16 mouse cellular contexts compared by ENCODE assay signal in genomic region chr10:61308706-61309320, GRCm38 (mm10). TPM values are rescaled to one million over a fixed set of nuclear protein-coding genes. Genes with fewer than 3 reads are reported as not detected.
DNase-seq lines count a peak whose midpoint lies in the region; ATAC-seq and TF ChIP-seq lines count a peak whose summit lies in the region.
"Had no signal": no experiment of that assay in that cellular context is flagged by ENCODE, and none has a peak within 500 bp of the region (broad histone marks: within the 10 kb centered on the region; RNA-seq: fewer than 3 reads in every experiment).

No protein-coding gene starts in this region.

- peak; percentile 45 for DNase-seq in embryo, embryonic 11 days
- DNase-seq in embryo, embryonic 10.5 days (ENCODE audit: low spot score), result no peak
- peak; percentile 36 for DNase-seq in lung, postnatal 10 days
- DNase-seq in lung, adult 2 months, result no peak
- DNase-seq in limb, embryonic 10.5 days (ENCODE audit: low spot score), result no peak
- DNase-seq in cerebellum, adult 9-11 months, result no peak
- no peak for DNase-seq in right cerebral cortex, postnatal 25 days
- DNase-seq: cerebellum, adult 8-10 months; heart, postnatal 4 days; left cerebral cortex, postnatal 4 days had no signal

- ATAC-seq in hindbrain, embryonic 16.5 days, result no peak
- ATAC-seq: inflammation-experienced regulatory T-cells, adult 6 months had no signal

- H3K36me3 ChIP-seq in limb, embryonic 10.5 days, result no peaks in the 10 kb centered on the region
- H3K36me3 ChIP-seq in hindbrain, embryonic 16.5 days (ENCODE audit: control insufficient read depth, insufficient read depth, low read length), result no peaks in the 10 kb centered on the region
- H3K36me3 ChIP-seq: G1E; lung, embryonic 15.5 days; midbrain, embryonic 12.5 days had no signal

- H3K4me1 ChIP-seq in lung, adult 2 months (ENCODE audit: control insufficient read depth, insufficient read depth, low read length), result no peaks in the 10 kb centered on the region
- peaks cover 37% of the 10 kb centered on the region for H3K4me1 ChIP-seq in limb, embryonic 10.5 days
- no peaks in the 10 kb centered on the region for H3K4me1 ChIP-seq in hindbrain, embryonic 16.5 days (ENCODE audit: control insufficient read depth, insufficient read depth, low read depth, low read length)
- H3K4me1 ChIP-seq: midbrain, embryonic 12.5 days had no signal

- WGBS in lung, adult 2 months, result 61% methylated on average over 11 of the region's 12 CpGs
- 48% methylated on average over 12 of the region's 12 CpGs for WGBS in limb, embryonic 10.5 days
- 63% methylated on average over 12 of the region's 12 CpGs for WGBS in hindbrain, embryonic 16.5 days

- H3K4me2 ChIP-seq in hindbrain, embryonic 16.5 days (ENCODE audit: low read length), result no peak overlapping the region
- H3K4me2 ChIP-seq: lung, embryonic 15.5 days; midbrain, embryonic 12.5 days had no signal

- no peak overlapping the region for H3K4me3 ChIP-seq in lung, adult 2 months (replicated peaks; ENCODE audit: extremely low read depth, low read depth, low read length)
- H3K4me3 ChIP-seq in limb, embryonic 10.5 days, result no peak overlapping the region
- H3K4me3 ChIP-seq in hindbrain, embryonic 16.5 days (ENCODE audit: low read length), result no peak overlapping the region
- H3K4me3 ChIP-seq: erythroblast, embryonic 14.5 days; lung, embryonic 15.5 days; midbrain, embryonic 12.5 days had no signal

- H3K9me3 ChIP-seq in limb, embryonic 10.5 days (replicated peaks), result no peaks in the 10 kb centered on the region
- no peaks in the 10 kb centered on the region for H3K9me3 ChIP-seq in hindbrain, embryonic 16.5 days (ENCODE audit: control insufficient read depth, low read length)
- H3K9me3 ChIP-seq: lung, embryonic 15.5 days; midbrain, embryonic 12.5 days had no signal

- peak overlapping the region; percentile 63; the same call in 1 of the 2 replicates for H3K27ac ChIP-seq in limb, embryonic 10.5 days
- no peak overlapping the region for H3K27ac ChIP-seq in hindbrain, embryonic 16.5 days (ENCODE audit: low read depth, low read length)
- H3K27ac ChIP-seq: lung, embryonic 15.5 days; midbrain, embryonic 12.5 days had no signal

- no peak for TF ChIP-seq POLR2A in lung, adult 2 months (IDR thresholded peaks at IDR 0.05; ENCODE audit: borderline replicate concordance, extremely low read depth, low read depth, low read length)

- no peak for TF ChIP-seq CTCF in lung, adult 2 months (IDR thresholded peaks at IDR 0.05; ENCODE audit: insufficient read depth, low read length)

- no peaks in the 10 kb centered on the region for H3K27me3 ChIP-seq in limb, embryonic 10.5 days (ENCODE audit: low read depth, poor library complexity, severe bottlenecking)
- H3K27me3 ChIP-seq in hindbrain, embryonic 16.5 days (replicated peaks; ENCODE audit: control insufficient read depth, insufficient read depth, low read length), result no peaks in the 10 kb centered on the region
- H3K27me3 ChIP-seq: lung, embryonic 15.5 days; midbrain, embryonic 12.5 days had no signal

- H3K9ac ChIP-seq in hindbrain, embryonic 16.5 days (ENCODE audit: low read depth, low read length), result no peak overlapping the region
- H3K9ac ChIP-seq: lung, embryonic 15.5 days; midbrain, embryonic 12.5 days had no signal

RNA-seq across cellular contexts. Expression of gene Prf1, which starts 11.2 kb away (rescaled TPM):
- 6.2 and 8.0 TPM in 2 replicates for polyA plus RNA-seq in lung, adult 2 months (2012; rRNA removed)
- polyA plus RNA-seq in limb, embryonic 10.5 days (2016; fragmentation: Nextera tagmentation; extraction: Ambion mirVana), result not detected in 2 replicates
- polyA plus RNA-seq in hindbrain, embryonic 16.5 days (2015; fragmentation: Nextera tagmentation; extraction: Ambion mirVana), result 0.07 TPM in 1 of 2 replicates, not detected in the other
- polyA plus RNA-seq: erythroblast, embryonic 14.5 days; G1E; lung, embryonic 15.5 days; midbrain, embryonic 12.5 days had no signal

RNA-seq across cellular contexts. Expression of gene Adamts14, which starts 35.6 kb away (rescaled TPM):
- polyA plus RNA-seq in lung, adult 2 months (2012; rRNA removed), result 3.6 TPM in 2 replicates
- 0.46 and 0.48 TPM in 2 replicates for polyA plus RNA-seq in limb, embryonic 10.5 days (2016; fragmentation: Nextera tagmentation; extraction: Ambion mirVana)
- 0.29 and 0.55 TPM in 2 replicates for polyA plus RNA-seq in hindbrain, embryonic 16.5 days (2015; fragmentation: Nextera tagmentation; extraction: Ambion mirVana)
- polyA plus RNA-seq: erythroblast, embryonic 14.5 days; G1E; inflammation-experienced regulatory T-cells, adult 6 months had no signal

Comparison
In these comparisons a context has a peak if more than half of its experiments do, and no peak if none do; other contexts are left out.
1. DNase-seq: peak in embryo, embryonic 11 days (single experiment) and lung, postnatal 10 days (single experiment); none in embryo, embryonic 10.5 days (single experiment), lung, adult 2 months (single experiment), limb, embryonic 10.5 days (single experiment), cerebellum, adult 9-11 months (single experiment) and right cerebral cortex, postnatal 25 days (single experiment).